Mouse (Mus musculus) lung, adult 10 weeks (tissue): ENCODE measurements around the gene Vmn2r105. TPM values are rescaled to one million over a fixed set of nuclear protein-coding genes. Genes with fewer than 3 reads are reported as not detected.

Source experiments
- polyA plus RNA-seq: library from polyadenylated mRNA; stranded (reverse); fragments of 350-450 nt; fragmentation: Illumina TruSeq; extraction: RNeasy Lipid Tissue Mini Kit (QIAGEN cat#74804); gene quantifications from one replicate; pipeline ENCODE4 v1.2.3, GENCODE M21; 2014; ENCODE audit warnings: low read depth, low replicate concordance; ENCODE audit not compliant: insufficient read depth

Vmn2r105 gene
- not detected for polyA plus RNA-seq

DNA sequence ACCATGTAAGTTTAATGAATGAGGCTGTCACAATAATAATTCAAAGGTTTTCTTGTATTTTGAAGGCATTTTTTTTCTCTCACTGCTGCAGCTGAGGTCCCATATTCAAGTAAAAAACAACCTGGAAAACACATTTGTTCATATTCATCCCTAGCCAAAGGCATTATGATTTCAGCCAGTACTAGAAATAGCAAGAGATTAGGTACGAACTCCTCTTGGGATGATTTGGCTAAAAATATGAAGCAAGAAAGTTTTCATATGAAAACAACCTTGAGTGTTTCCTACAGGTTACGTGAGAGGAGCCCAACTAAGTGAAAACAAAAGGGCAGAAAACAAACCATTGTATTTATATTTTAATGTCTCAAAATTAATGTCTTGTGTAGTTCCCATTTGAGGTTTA, at the start of gene Vmn2r105:
Gene Vmn2r105 (minus strand): TSS at position 101 of the 400 bp plus-strand sequence.

DNA sequence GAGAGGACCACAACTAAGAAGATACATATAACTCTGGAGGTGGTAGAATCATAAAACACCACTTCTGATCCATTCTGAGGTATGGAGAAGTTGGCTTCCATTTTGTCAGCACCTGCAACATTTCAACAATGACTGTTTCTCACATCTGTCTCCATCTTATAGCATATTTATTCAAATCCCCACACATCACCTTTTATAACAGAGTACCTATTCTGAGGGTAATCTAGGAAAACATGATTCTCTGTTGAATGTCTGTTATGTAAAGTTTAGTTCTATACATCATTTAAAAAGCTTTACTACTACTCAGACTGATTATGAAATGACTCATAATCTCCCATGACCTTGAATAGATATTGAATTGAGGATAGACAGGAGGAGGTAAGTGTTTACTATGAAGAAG, 51.9 kb downstream of the Vmn2r105 start, which contains the start of gene Fpr-rs6:
Gene Fpr-rs6 (minus strand): TSS at position 101 of the 400 bp plus-strand sequence.

Other genes with a start within 250 kb of the Vmn2r105 start
- not detected for gene Vmn2r104, start 186.7 kb downstream of the Vmn2r105 start, polyA plus RNA-seq
- not detected for gene Fpr-rs7, start 120.8 kb downstream of the Vmn2r105 start, polyA plus RNA-seq
- not detected for gene Fpr-rs6, start 52.0 kb downstream of the Vmn2r105 start, polyA plus RNA-seq
- not detected for gene Vmn2r106, start 50.5 kb upstream of the Vmn2r105 start, polyA plus RNA-seq
- gene Vmn2r107, start 110.2 kb upstream of the Vmn2r105 start, polyA plus RNA-seq, result not detected
- gene Vmn1r224, start 179.1 kb upstream of the Vmn2r105 start, polyA plus RNA-seq, result not detected
- not detected for gene Vmn2r108, start 246.3 kb upstream of the Vmn2r105 start, polyA plus RNA-seq